Mouse (Mus musculus) kidney, adult 18-20 months (tissue): ENCODE data around the gene Esp23.
"Not testable (repeated sequence)": the region's sequence is repeated elsewhere in the genome, so short reads cannot be mapped to it uniquely, and the experiment has no call there.

Experiments
- DNase-seq: peaks from one replicate; pipeline ENCODE4 v3.0.0; 2021

Gene Esp23

GRCm38 (mm10) chr17:39076937-39077336, at the start of gene Esp23:
Esp23 (minus strand) TSS chr17:39077037.
- no peak for DNase-seq

- DNase-seq = not testable (repeated sequence)
These were observed 30.3 kb upstream of the Esp23 start for GRCm38 (mm10) chr17:39107126-39107525.

GRCm38 (mm10) chr17:39095034-39095433, 18.2 kb upstream of the Esp23 start, which contains the start of gene Esp22:
Esp22 (plus strand) TSS chr17:39095334.
- no peak for DNase-seq

- no peak for DNase-seq
These were observed 13.2 kb downstream of the Esp23 start for GRCm38 (mm10) chr17:39063641-39064040.

- DNase-seq = no peak
These were observed 33.6 kb downstream of the Esp23 start, which contains the start of gene Gm21903 for GRCm38 (mm10) chr17:39043241-39043640. Gm21903 (minus strand) TSS chr17:39043341.

- not testable (repeated sequence) for DNase-seq
These were observed 40.4 kb downstream of the Esp23 start, which contains the start of gene Esp24 for GRCm38 (mm10) chr17:39036395-39036794. Esp24 (plus strand) TSS chr17:39036695.
